Mouse (Mus musculus) forebrain, embryonic 12.5 days (tissue): ENCODE measurements around the gene Castor1. TPM values are rescaled to one million over a fixed set of nuclear protein-coding genes. Genes with fewer than 3 reads are reported as not detected.

Experiments used
- ATAC-seq: fragments of 200-750 bp; cut with Nextera tagmentation; 2 replicates; pipeline ENCODE4 v1.8.0; 2017; ENCODE audit warnings: moderate TSS enrichment; ENCODE audit not compliant: low FRiP score
- H3K27ac ChIP-seq: fragments of 300-500 bp; sonication (generic); 2 replicates; pipeline ENCODE4 v1.5.1; 2016; ENCODE audit warnings: mild to moderate bottlenecking
- H3K27me3 ChIP-seq: fragments of 300-500 bp; sonication (generic); 2 replicates; pipeline ENCODE4 v1.6.1; 2016; ENCODE audit warnings: mild to moderate bottlenecking
- H3K36me3 ChIP-seq: fragments of 300-500 bp; sonication (generic); replicated peaks from 2 replicates; pipeline ENCODE4 v1.6.1; 2016; ENCODE audit warnings: mild to moderate bottlenecking
- H3K4me1 ChIP-seq: fragments of 300-500 bp; sonication (generic); 2 replicates; pipeline ENCODE4 v1.6.1; 2016
- H3K4me2 ChIP-seq: fragments of 300-500 bp; sonication (generic); 2 replicates; pipeline ENCODE4 v1.6.1; 2016; ENCODE audit warnings: mild to moderate bottlenecking, moderate library complexity
- H3K4me3 ChIP-seq: fragments of 300-500 bp; sonication (generic); replicated peaks from 2 replicates; pipeline ENCODE4 v1.5.1; 2016; ENCODE audit warnings: mild to moderate bottlenecking
- H3K9ac ChIP-seq: fragments of 300-500 bp; sonication (generic); 2 replicates; pipeline ENCODE4 v1.6.1; 2016; ENCODE audit warnings: mild to moderate bottlenecking
- H3K9me3 ChIP-seq: fragments of 300-500 bp; sonication (generic); 2 replicates; pipeline ENCODE4 v1.6.1; 2016
- WGBS: fragments of 180-500 bp; shearing (Covaris S2); methylation state at CpG from one replicate; pipeline ENCODE4 v1.1.7; 2016; 5-methylcytosine and 5-hydroxymethylcytosine counted together
- polyA plus RNA-seq: library from polyadenylated mRNA; unstranded; fragments of >200 nt; fragmentation: Nextera tagmentation; extraction: Ambion mirVana; gene quantifications from 2 replicates; pipeline ENCODE4 v1.2.1, GENCODE M21; 2016

The Castor1 gene
- polyA plus RNA-seq, 1 experiment from 2014 or later: 2.2 TPM

DNA sequence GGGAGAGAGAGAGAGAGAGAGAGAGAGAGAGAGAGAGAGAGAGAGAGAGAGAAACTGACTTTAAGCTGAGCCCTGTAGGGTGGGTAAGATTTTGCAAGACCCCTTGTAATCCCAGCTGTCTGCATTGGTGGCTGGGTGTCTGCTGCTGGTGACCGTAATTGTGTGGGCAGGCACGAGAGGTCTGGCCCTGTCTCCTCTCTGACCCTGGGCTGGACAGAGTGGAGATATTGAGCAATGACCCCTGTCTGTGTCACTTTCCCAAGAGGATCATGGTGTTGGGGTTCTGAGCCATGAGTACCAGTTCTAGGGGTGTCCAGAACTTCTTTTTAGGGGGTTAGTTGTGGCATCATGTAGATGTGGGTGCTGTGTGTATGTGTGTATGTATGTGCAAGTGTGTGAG is 6.2 kb downstream of the Castor1 start:
- Histone ChIP-seq H3K36me3 (no peaks in the 10 kb centered on the region), H3K4me3 (no peak overlapping the region), H3K27me3 (peaks cover 11% of the 10 kb centered on the region), H3K9me3 (no peaks in the 10 kb centered on the region), H3K4me2 (no peak overlapping the region), H3K9ac (no peak overlapping the region), H3K4me1 (no peaks in the 10 kb centered on the region), H3K27ac (no peak overlapping the region)
- ATAC-seq: no peak
- WGBS: 54% methylated on average over 2 of the region's 2 CpGs

DNA sequence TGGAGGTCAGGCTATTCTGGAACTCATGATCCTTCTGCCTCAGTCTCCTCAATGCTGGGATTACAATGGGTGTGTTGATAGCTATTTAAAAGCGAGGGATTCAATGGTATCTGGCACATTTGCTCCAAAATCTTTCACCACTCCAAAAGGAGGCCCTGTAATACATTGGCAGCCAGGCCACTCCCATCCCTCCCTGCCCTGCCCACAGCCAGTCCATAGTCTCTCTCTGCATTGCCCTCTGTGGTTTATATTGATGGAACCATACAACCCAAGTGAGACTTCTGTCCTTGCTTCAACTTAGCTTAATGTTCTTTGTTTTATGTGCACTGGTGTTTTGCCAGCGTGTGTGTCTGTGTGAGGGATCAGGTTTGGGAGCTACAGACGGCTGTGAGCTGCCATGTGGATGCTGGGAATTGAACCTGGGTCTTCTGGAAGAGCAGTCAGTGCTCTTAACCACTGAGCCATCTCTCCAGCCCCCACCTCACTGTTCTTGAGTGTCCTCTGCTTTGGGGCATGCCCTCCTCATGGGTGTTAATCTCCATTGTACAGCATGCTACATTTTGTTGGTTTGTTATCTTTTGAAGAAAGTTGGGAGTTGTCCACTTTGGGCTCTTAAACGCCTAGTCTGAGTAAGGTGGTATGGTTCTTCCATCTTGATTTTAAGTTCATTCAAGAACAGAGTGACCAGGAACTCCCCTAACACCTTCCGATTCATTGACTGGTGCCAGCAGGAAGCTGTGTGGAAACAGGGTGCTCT is 8.7 kb downstream of the Castor1 start:
- Histone ChIP-seq H3K36me3 (no peaks in the 10 kb centered on the region), H3K4me1 (no peaks in the 10 kb centered on the region)

DNA sequence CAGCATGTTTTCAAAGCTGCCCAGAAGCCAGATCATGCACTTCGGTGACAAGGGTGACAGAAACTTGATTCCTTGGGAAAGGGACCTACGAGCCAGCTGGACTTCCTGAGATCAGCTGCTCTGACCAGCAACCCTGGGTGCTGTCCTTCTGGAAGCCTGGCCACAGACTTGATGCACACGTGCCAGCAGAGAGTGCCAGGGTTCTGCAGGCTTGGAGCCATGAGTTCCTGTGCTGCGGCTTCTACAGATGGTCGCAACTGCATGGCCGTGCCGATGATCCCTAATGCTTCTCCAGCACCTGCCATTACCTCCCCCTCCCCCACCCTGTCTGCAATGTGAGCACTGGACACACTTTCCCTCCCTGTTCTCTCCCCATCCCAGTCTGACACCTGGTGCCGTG is 10.4 kb downstream of the Castor1 start:
- H3K27me3 ChIP-seq: no peaks in the 10 kb centered on the region
- ATAC-seq: no peak
- H3K4me1 ChIP-seq: no peaks in the 10 kb centered on the region

More for the DNA sequence above, 8.7 kb downstream of the Castor1 start:
- no peak for ATAC-seq
- WGBS: 80% methylated on average over 5 of the region's 5 CpGs
- H3K27ac ChIP-seq: no peak overlapping the region
- H3K9me3 ChIP-seq: no peaks in the 10 kb centered on the region
- no peak overlapping the region for H3K4me3 ChIP-seq
- no peaks in the 10 kb centered on the region; the same call in 1 of the 2 replicates for H3K27me3 ChIP-seq
- H3K9ac ChIP-seq: no peak overlapping the region
- no peak overlapping the region for H3K4me2 ChIP-seq

DNA sequence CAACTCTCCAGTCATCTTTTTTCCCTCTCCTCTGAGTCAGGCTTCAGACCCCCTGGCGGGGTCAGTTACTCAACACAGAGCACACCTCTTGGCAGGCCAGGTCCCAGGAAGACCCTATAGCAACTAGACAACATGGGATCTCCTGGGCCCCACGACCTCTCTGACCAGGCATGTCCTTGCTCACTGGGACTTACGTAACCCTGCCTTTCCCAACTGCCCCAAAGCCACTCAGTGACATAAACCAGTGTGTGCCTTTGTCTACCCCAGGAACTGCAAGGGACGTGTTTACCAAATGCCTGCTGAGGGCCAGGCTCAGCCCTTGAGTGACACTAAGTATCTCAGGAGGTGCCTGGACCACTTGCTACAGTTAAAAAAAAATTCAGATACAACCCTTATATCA is 11.8 kb downstream of the Castor1 start:
- Histone ChIP-seq H3K27me3 (no peaks in the 10 kb centered on the region), H3K9me3 (no peaks in the 10 kb centered on the region), H3K9ac (no peak overlapping the region), H3K4me2 (no peak overlapping the region), H3K27ac (no peak overlapping the region), H3K4me3 (no peak overlapping the region), H3K4me1 (no peaks in the 10 kb centered on the region), H3K36me3 (no peaks in the 10 kb centered on the region)
- ATAC-seq: no peak
- WGBS: 70% methylated on average over 4 of the region's 4 CpGs

More for the DNA sequence above, 10.4 kb downstream of the Castor1 start:
- no peak overlapping the region for H3K9ac ChIP-seq
- no peak overlapping the region for H3K4me3 ChIP-seq
- H3K9me3 ChIP-seq: no peaks in the 10 kb centered on the region
- H3K4me2 ChIP-seq: no peak overlapping the region
- no peaks in the 10 kb centered on the region for H3K36me3 ChIP-seq
- WGBS: 64% methylated on average over 8 of the region's 8 CpGs
- no peak overlapping the region for H3K27ac ChIP-seq

DNA sequence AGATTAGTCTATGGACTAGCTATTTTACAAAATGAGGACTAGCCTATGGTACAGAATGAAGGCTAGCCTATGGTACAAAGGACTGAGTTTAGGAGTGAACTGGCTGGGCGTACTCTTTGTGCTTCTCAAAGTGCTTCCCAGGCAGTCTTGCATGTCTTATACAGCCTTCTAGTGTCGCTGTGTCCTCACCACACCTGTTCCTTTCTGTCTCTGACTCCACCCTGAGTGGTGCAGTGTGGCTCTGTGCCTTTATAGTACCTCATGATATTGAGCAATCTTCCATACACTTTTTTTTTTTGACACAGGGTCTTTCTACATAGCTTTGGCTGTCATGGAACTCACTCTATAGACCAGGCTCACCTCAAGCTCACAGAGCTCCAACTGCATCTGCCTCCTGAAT is 13.4 kb downstream of the Castor1 start:
- no peak for ATAC-seq
- H3K9ac ChIP-seq: no peak overlapping the region
- peaks cover 7% of the 10 kb centered on the region; the same call in 1 of the 2 replicates for H3K4me1 ChIP-seq
- 88% methylated on average over 2 of the region's 2 CpGs for WGBS
- no peaks in the 10 kb centered on the region for H3K36me3 ChIP-seq
- H3K4me3 ChIP-seq: no peak overlapping the region
- H3K27me3 ChIP-seq: no peaks in the 10 kb centered on the region
- no peak overlapping the region for H3K4me2 ChIP-seq
- no peak overlapping the region for H3K27ac ChIP-seq
- H3K9me3 ChIP-seq: no peaks in the 10 kb centered on the region

DNA sequence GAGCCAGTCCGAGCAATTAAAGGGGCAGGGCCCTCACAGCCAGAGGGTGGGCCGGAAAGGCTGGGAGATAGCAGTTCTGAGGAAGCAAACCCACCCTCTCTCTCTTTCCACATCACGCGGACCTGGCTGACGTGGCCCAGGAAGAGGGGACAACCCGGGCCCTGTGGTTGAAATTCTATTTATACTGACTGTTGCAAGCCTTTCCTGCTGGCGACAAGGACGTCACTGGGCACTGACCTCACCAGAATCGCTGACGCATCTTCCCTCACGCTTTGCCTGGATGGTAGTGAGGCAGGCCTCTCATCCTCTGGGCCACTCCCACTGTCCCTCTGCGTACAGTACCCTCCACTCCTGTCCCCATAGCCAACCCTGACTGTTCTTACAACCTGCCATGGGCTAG is 14.6 kb downstream of the Castor1 start:
- Histone ChIP-seq H3K36me3 (no peaks in the 10 kb centered on the region), H3K4me2 (no peak overlapping the region), H3K9me3 (no peaks in the 10 kb centered on the region), H3K27me3 (no peaks in the 10 kb centered on the region), H3K4me3 (no peak overlapping the region), H3K4me1 (peaks cover 7% of the 10 kb centered on the region; the same call in 1 of the 2 replicates), H3K9ac (no peak overlapping the region), H3K27ac (no peak overlapping the region)
- ATAC-seq: no peak
- WGBS: 75% methylated on average over 12 of the region's 12 CpGs

DNA sequence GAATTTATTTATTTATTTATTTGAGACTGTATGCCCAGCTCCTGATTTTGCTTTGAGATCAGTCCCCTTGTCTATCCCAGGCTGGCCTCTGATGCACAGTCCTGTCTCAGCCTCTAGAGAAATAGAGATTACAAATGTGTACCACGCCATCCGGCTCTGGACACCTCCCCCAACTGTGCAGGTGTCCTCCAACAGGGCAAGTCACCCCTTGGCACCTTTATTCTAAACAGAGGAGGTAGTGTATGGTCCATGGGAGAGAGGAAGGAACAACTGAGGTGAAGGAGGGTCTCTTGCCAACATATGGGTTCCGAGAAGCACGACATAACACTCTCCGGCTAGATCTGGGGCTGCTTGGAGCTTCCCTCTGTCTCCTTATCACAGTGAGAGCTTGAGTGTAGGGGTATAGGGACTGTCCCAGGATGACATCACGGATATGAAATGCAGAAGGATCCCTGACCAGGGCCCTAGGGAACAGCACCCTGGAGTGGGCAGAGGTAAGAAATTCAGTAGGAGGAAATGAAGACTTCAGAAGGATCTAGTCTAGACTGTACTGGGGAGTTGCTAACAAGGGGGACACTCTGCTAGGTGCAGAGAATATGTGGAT is 17.1 kb downstream of the Castor1 start:
- no peak overlapping the region for H3K4me3 ChIP-seq
- no peak overlapping the region for H3K27ac ChIP-seq
- 89% methylated on average over 6 of the region's 6 CpGs for WGBS
- no peak for ATAC-seq
- no peaks in the 10 kb centered on the region for H3K9me3 ChIP-seq
- H3K4me2 ChIP-seq: no peak overlapping the region
- H3K9ac ChIP-seq: no peak overlapping the region
- H3K4me1 ChIP-seq: peaks cover 7% of the 10 kb centered on the region; the same call in 1 of the 2 replicates
- H3K36me3 ChIP-seq: no peaks in the 10 kb centered on the region
- H3K27me3 ChIP-seq: no peaks in the 10 kb centered on the region

DNA sequence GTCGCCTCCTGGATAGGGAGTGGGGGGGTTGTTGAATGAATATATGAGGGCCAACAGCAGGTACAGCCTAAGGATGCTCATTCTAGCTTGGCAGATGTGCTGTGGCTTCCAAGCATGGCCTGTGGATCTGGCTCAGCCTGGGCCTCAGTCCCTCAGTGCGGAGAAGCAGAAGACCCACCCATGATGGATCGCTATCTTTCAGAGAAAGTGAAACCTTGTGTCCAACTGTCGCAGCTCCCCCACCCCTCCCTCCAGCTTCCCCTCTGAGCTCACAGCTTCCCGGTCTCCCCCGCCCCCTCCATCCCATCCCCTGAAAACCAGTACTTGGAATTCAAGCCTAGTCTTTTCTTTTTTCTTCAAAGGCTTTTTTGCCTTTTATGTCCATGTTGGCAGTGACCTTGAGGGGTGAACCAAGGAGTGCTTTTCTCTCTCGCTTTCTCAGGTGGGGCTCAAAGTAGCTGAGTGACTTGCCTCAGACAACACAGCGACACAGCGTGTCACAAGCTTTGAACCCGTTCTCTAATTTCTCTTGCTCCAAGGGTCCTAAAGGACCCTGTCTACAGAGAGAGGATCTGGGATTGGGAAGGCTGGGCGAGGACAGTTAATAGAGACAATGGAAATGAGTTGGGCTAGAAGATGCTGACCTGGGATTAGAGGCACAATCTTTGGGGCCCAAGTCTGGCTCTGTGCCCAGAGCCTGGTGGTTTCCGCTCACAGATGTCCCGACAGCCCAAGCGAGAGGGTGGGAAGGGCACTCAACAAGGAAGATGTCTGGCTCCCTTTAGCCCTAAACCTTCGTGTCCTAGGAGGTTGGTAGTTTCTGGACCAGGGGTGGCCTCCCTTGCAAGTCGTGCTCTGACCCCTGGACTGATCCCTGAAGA is 17.9 kb downstream of the Castor1 start, which contains the start of gene Osm:
Osm (plus strand) TSS at position 756 of the 881 bp plus-strand sequence.
- no peaks in the 10 kb centered on the region for H3K9me3 ChIP-seq
- no peak within 1 kb of the TSS for H3K9ac ChIP-seq
- H3K4me1 ChIP-seq: peaks cover 7% of the 10 kb centered on the region; the same call in 1 of the 2 replicates
- no peak within 1 kb of the TSS for H3K27ac ChIP-seq
- no peak within 1 kb of the TSS for H3K4me3 ChIP-seq
- ATAC-seq: no peak
- no peaks in the 10 kb centered on the region for H3K27me3 ChIP-seq
- no peak within 1 kb of the TSS for H3K4me2 ChIP-seq
- no peaks in the 10 kb centered on the region for H3K36me3 ChIP-seq
- WGBS: 74% methylated on average over 16 of the region's 16 CpGs

DNA sequence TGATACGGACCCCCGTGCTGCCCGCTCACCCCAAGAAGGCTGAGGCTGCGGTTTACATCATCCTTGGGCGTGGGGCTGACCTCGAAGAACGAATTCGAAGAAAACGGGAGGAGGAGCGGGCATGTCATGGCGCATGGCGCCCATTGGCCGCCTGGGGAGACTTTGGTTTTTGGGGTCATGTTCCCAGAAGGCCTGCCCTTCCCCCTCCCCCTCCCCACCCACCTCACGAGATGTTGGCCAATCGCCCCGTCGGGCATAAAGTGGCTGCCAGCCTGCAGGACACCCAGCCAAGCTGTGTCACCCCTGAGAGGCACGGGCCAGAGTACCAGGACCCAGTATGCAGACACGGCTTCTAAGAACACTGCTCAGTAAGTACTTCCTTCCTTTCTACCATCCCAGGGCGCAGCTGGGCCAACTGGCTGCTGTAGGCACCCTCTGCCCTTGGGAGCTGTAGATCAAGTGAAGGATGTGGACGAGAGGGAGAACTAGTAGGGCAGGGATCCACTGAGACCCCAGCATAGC is 18.6 kb downstream of the Castor1 start:
- 93% methylated on average over 21 of the region's 21 CpGs for WGBS
- H3K27me3 ChIP-seq: no peaks in the 10 kb centered on the region
- peaks cover 7% of the 10 kb centered on the region; the same call in 1 of the 2 replicates for H3K4me1 ChIP-seq
- H3K27ac ChIP-seq: no peak overlapping the region
- H3K4me3 ChIP-seq: no peak overlapping the region
- no peak overlapping the region for H3K4me2 ChIP-seq
- H3K36me3 ChIP-seq: no peaks in the 10 kb centered on the region
- H3K9ac ChIP-seq: no peak overlapping the region
- ATAC-seq: no peak
- no peaks in the 10 kb centered on the region for H3K9me3 ChIP-seq

DNA sequence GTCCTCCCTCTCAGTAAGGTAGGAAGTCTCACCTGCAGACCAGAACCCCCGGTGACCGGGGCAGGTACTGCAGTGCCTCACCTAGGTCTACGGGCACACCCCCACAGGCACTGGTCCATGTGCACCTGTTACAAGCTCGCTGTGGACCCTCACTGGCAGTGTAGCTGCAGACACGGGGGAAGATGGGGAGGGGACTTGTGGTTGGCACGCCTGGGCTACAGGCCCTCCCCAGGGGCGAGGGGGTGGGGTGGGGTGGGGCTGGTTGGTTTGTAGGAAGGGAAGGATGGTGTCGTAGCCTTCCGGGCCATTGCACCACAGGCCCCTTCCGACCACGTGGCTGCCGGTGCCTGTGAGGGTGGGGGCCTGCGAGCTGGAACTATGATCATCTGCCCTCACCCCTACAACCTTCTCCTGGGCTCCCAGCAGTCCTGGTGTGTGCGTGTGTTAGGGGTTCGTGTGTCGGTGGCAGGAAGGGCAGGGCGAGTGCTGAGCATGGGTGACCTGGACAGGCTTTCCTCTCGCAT is 19.4 kb downstream of the Castor1 start:
- Histone ChIP-seq H3K4me1 (peaks cover 7% of the 10 kb centered on the region; the same call in 1 of the 2 replicates), H3K36me3 (no peaks in the 10 kb centered on the region), H3K4me2 (no peak overlapping the region), H3K27me3 (no peaks in the 10 kb centered on the region), H3K4me3 (no peak overlapping the region), H3K9ac (no peak overlapping the region), H3K9me3 (no peaks in the 10 kb centered on the region), H3K27ac (no peak overlapping the region)
- 86% methylated on average over 18 of the region's 18 CpGs for whole genome bisulfite sequencing
- ATAC-seq: no peak

DNA sequence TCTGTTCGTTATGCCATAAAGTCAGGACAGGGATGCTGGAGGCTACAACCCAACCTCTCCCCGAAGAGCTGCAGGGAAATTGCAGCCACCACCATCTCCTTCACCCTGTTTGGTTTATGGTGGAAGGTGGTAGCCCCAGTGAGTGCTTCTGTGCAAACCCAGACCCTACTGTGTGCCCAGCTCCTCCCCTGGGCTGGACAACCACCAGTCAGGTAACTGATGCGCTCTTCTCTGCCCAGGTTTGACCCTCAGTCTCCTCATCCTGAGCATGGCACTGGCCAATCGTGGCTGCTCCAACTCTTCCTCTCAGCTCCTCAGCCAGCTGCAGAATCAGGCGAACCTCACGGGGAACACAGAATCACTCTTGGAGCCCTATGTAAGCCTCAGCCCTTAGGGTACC is 20.1 kb downstream of the Castor1 start:
- no peak overlapping the region for H3K9ac ChIP-seq
- no peak overlapping the region for H3K4me3 ChIP-seq
- 89% methylated on average over 6 of the region's 6 CpGs for WGBS
- H3K27ac ChIP-seq: no peak overlapping the region
- no peak for ATAC-seq
- H3K27me3 ChIP-seq: no peaks in the 10 kb centered on the region
- no peaks in the 10 kb centered on the region for H3K36me3 ChIP-seq
- peaks cover 7% of the 10 kb centered on the region; the same call in 1 of the 2 replicates for H3K4me1 ChIP-seq
- H3K4me2 ChIP-seq: no peak overlapping the region
- H3K9me3 ChIP-seq: no peaks in the 10 kb centered on the region

DNA sequence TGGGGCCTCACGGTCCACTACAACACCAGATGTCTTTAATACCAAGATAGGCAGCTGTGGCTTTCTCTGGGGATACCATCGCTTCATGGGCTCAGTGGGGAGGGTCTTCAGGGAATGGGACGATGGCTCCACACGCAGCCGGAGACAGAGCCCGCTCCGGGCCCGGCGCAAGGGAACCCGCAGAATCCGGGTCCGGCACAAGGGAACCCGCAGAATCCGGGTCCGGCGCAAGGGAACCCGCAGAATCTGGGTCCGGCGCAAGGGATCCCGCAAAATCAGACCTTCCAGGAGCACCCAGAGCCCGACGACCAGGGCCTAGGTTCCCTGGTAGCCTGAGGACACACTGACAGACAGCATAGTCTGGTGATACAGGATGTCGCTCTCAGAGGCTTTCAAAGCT is 21.7 kb downstream of the Castor1 start:
- no peak overlapping the region for H3K27ac ChIP-seq
- H3K36me3 ChIP-seq: no peaks in the 10 kb centered on the region
- H3K27me3 ChIP-seq: no peaks in the 10 kb centered on the region
- H3K9ac ChIP-seq: no peak overlapping the region
- H3K4me2 ChIP-seq: no peak overlapping the region
- no peak for ATAC-seq
- no peak overlapping the region for H3K4me3 ChIP-seq
- WGBS: 91% methylated on average over 23 of the region's 23 CpGs
- no peaks in the 10 kb centered on the region for H3K9me3 ChIP-seq
- H3K4me1 ChIP-seq: peaks cover 7% of the 10 kb centered on the region; the same call in 1 of the 2 replicates
